Mouse (Mus musculus): ENCODE measurements around the gene Mrgprb1.
"Not testable (repeated sequence)": the region's sequence is repeated elsewhere in the genome, so short reads cannot be mapped to it uniquely, and the experiment has no call there.

Gene Mrgprb1

DNA sequence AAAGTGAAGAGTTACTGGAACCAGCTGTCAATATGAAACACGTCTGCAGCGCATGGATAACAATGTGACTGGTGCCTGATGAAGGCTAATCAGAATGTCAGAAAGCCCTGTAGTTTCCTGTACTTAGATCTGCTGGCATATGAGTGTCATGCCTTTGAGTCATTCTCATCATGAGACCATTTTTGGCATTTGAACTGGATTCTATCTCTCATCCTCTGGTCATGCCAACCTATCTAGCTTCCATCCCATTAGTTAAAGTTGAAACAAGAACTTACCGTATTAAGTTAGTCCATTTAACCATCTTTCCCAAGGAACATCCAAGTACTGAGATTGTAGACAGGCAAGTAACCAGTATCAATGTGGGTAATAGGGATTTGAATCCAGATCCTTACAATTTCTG, at the start of gene Mrgprb1:
Mrgprb1 (minus strand) TSS at position 101 of the 400 bp plus-strand sequence.
- Histone ChIP-seq H3K27me3 (ENCODE audit: control insufficient read depth, insufficient read depth, low read length, poor library complexity, severe bottlenecking) (no peaks in the 10 kb centered on the region), H3K36me3 (ENCODE audit: control insufficient read depth, insufficient read depth, low read length, poor library complexity, severe bottlenecking) (no peaks in the 10 kb centered on the region)
- no peak for DNase-seq (ENCODE audit: low read depth, low spot score)

DNA sequence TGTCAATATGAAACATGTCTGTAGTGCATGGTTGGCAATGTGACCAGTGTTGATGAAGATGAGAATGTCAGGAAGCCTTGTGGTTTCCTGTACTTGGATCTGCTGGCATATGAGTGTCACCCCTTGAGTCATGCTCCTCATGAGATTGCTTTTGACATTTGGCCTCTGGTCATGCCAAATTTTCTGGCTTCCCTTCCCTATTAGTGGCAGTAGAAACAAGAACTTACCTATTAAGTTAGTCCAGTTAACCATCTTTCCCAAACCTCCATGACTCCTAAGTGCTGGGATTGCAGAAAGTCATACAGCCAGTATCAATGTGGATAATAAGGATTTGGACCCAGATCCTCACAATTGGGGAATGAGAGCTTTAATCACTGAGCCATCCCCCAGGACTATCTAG, 43.1 kb upstream of the Mrgprb1 start, which contains the start of gene Mrgprx2:
Mrgprx2 (minus strand) TSS at position 101 of the 400 bp plus-strand sequence.
- no peak for DNase-seq (ENCODE audit: low read depth, low spot score)
- Histone ChIP-seq H3K27me3 (ENCODE audit: control insufficient read depth, insufficient read depth, low read length, poor library complexity, severe bottlenecking) (no peaks in the 10 kb centered on the region), H3K36me3 (ENCODE audit: control insufficient read depth, insufficient read depth, low read length, poor library complexity, severe bottlenecking) (no peaks in the 10 kb centered on the region)

DNA sequence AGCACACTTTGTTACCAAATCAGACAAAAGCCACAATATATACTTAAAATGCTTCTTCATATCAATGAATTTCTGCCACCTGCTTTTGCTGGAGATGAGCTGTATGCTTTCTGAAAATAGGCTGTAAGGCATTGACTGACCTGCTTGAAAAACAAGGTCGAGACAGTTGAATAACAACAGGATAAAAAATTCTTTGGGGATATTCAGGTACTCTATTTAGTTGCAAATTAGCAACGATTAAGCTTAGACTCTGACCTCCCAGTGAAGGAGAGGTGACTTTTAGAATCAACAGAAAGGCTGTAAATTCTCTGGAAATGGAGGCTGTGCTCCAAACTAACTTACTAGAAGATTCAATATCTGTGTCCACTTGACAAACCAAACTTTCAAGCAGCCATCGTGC, 19.6 kb downstream of the Mrgprb1 start:
- no peak for DNase-seq (ENCODE audit: low read depth, low spot score)
- H3K36me3 ChIP-seq (ENCODE audit: control insufficient read depth, insufficient read depth, low read length, poor library complexity, severe bottlenecking), result no peaks in the 10 kb centered on the region
- H3K27me3 ChIP-seq (ENCODE audit: control insufficient read depth, insufficient read depth, low read length, poor library complexity, severe bottlenecking), result no peaks in the 10 kb centered on the region

DNA sequence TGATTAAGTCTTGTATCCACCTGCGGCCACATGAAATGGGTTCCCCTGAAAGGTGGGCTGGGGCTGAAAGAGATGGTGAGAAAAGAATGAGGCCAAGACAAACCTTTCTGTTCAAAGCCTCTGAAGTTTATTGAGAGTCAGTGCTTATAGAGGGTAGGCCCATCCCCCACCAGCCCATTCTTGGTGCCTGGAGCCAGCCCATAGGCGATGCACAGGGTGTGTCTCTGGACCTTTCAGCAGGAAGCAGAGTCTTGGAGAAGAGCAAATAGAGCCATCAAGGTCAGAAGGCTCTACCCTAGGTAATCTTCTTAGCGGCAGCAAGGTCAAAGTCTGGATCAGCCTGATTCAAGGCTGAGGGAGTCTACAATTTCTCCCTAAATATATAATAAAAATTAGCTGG, 20.2 kb downstream of the Mrgprb1 start:
- H3K36me3 ChIP-seq (ENCODE audit: control insufficient read depth, insufficient read depth, low read length, poor library complexity, severe bottlenecking); H3K27me3 ChIP-seq (ENCODE audit: control insufficient read depth, insufficient read depth, low read length, poor library complexity, severe bottlenecking); DNase-seq (ENCODE audit: low read depth, low spot score): not testable (repeated sequence)
